Mouse (Mus musculus) lung, postnatal 0 days (tissue): ENCODE measurements around the gene Igfbp4.

ENCODE experiments used
- CTCF ChIP-seq: IDR thresholded peaks from 2 replicates; pipeline ENCODE4 v1.5.1; 2016; ENCODE audit warnings: antibody characterized with exemption, mild to moderate bottlenecking
- EP300 ChIP-seq: IDR thresholded peaks from 2 replicates; pipeline ENCODE4 v1.6.1; 2016; ENCODE audit warnings: antibody characterized with exemption, mild to moderate bottlenecking, control low read depth

- TF ChIP-seq CTCF (no peak), EP300 (no peak)
Observed at GRCm38 (mm10) chr11:99077869-99078268, 36.8 kb downstream of the Igfbp4 start.
